Mouse (Mus musculus) right cerebral cortex, postnatal 14 days (tissue): ENCODE measurements at regions not wholly inside any gene's neighbourhood (a gene's known extent, or its start where the extent isn't known, plus 50 kb on each side); places are given as distances from the start of the nearest gene placed in this dataset.

Source experiments
- DNase-seq: peaks from one replicate; pipeline ENCODE4 v3.0.0; 2022

DNA sequence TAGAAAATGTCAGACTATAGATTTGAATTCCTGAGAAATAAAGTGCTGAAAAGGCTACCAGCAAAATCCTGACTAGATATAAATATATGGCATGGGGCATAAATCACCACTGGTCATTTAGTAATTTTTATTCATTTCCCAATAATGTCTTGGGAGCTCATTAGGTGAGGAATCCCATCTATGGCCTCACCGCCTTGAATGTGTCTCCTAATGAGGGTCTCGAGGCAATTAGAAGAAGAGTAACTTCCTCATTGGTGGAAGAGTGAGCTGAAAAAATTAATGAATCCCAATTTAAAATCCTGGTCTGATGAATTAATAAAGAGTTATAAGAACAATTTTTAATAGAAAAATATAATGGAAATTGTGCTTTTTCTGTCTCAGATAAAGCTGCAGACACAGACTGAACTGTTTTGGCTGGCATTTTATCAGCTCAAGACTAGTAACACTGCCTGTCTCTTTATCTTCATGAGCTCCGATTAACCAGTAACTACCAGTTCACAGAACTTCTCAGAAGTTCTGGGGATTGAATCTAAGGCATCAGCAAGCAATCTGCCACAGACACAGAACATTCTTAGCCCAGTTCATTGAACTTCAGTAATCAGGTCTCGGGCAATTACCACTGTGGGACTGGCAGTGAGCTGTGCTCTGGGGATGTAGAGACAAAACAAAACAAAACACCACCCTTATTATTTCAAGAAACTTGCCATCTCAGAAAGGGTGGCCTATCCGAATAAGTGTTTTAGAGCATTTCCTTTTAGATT is 170.7 kb downstream of the Plpp3 start:
- no peak for DNase-seq

DNA sequence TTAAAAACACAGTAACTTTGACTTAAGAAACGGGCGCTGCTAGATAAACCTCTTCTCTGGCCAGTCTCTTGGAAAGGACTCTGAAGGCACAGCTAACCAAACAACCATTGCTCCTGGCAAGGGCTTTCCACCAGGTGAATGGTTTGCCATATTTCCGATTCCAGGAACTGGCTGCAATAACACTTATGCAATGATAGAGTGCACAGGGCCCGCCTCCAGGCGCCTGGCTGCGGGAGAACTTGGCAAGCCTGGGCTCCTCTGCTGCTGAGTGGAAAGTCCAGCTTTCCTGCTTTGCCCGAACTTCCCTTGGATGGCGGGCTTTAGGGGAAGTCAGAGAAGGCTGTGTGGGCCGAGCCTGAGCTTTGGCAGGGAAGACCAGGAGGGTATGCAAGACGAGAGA is 171.6 kb downstream of the Plpp3 start:
- no peak for DNase-seq

DNA sequence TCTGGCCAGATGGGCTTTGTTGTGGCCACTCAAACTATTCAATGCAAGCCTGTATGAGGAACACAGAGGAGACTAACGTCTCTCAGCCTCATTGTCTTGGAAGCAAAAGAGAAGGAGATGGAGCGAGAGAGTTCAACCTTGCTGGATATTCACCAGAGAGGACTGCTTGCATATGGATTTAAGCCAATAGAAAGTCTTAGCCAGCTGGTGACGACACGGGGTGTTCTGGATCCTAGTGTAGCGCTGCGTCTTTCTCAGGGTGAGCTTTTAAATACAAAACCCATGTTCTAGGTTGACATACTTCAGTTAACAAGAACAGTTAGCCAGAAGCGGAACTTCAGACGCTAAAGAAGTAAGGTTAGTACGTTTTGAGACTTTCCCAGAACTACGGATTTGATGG is 174.9 kb downstream of the Plpp3 start:
- DNase-seq: no peak

DNA sequence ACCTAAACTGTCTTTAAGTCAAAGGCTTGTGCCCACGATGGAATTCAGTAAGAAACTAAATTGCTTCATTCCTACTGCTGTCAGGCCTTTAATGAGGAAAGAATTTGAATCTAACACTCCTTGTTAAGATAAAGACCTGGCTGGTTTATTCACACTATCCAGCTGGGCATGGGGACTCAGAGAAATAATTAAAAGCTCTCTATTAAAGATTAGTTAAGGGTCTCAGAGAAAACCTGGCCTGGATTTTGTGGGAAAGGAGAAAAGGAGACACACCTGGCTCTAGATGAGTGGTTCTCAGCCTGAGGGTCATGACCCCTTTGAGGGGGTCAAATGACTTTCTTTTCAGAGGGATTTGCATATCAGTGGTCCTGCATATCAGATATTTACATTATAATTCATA is 178.7 kb downstream of the Plpp3 start:
- no peak for DNase-seq

DNA sequence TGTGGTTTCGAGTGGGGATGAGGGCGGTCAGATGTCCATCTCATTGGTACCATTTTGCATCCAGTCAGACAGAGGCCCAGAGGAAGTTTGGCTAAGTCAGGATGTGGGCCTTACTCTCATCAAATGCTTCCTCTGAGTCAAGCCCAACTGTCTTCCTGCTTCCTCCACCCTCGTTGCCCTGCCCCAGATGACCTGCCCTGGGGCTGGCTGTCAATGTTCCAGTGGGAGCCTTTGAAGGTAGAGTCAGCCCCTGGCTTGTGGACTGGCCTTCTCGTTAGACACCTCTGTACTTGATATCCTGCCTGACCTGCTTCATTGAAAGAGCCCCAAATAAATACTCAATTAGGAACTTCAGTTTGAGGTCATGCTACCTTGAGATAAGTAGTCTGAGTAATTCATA is 179.4 kb downstream of the Plpp3 start:
- DNase-seq: no peak

DNA sequence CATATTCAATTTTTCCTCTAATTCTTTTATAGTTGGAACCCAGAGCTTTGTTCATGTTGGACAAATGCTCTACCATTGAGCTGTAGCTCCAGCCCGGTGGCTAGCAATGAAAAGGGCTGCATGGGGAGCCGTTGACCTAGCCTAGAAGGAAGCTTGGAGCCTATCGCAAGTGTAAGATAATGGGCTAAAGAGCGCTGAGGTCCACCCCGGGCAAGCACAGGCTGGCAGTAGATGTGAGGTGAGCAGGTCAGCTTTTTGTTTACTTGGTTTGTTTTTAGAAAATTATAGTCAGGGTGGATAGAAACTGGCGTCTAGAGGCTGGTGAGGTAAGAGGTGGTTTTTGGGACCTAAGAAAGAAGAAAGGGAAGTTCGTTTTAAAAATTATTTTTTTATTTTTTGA is 181.0 kb downstream of the Plpp3 start:
- DNase-seq: no peak

DNA sequence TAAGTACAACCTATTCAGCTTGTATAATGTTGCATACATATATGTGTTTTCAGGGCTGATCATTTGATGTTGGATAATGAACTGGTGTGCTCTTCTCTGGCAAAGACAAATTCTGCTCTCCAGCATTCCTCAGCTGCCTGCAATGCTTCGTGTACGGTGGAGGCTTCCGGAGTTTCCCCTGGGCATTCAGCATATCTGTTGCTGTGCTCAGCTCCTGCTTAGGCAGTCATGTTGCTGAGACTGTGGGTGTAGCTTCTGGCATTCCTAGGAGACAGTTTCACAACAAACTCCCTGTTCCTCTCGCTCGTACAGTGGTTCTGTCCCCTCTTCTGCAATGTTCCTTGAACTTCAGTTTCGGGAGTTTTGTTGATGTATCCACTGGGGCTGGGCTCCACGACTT is 181.7 kb downstream of the Plpp3 start:
- DNase-seq: peak; percentile 21

DNA sequence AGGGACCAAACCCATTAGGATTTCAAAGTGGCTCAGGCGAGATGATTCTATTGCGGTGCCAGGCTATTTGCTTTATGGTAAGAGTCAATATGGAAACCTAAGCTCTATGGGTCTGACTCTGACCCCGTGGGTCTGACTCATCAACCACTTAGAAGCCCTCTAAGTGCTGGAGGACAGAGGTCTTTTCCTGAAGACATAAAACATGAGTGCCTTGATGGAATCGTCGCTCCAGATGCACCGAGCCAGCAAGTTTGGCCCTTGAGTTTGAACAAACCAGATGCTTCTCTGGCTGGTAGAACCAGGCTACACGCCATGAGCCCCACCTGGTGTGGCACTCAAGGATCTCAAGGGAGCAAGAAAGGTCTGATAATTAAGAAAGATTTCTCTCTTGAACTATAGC is 184.1 kb downstream of the Plpp3 start:
- no peak for DNase-seq

DNA sequence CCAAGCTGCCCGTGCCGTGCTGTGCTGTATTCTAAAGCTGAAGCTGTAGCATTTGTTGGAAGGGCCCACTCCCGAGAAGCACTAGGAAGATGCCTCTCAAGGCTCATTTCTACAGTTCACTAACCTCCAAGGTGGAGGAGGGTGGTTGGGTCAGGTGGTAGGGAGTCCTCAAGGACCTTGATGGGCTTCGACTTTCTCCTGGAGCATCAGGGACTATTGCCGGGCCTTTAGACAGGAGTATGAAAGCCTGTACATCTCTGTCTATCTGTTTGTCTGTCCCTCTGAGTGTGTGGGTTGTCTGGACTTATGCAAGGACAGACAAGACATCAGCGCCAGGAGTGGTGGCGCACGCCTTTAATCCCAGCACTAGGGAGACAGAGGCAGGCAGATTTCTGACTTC is 189.7 kb downstream of the Plpp3 start:
- DNase-seq: no peak

DNA sequence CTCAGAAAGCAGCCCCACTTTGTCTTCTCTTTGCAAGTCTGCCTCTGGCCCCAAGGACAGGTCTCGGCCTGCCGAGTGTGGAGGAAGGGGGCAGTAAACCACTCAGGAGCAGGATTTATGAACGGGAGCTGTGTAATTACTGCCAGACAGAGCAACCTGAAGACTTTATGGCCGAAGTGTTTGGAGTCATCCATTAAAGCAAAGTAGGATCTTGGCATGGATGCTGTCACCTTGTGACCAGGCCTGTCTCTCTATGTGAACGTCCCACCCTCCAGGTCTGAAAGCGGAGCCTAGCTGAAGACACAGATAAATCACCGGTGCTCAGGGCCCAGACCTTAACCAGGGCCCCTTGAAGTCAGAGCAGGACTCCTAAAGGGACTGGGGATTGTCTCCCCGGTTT is 190.8 kb downstream of the Plpp3 start:
- no peak for DNase-seq

DNA sequence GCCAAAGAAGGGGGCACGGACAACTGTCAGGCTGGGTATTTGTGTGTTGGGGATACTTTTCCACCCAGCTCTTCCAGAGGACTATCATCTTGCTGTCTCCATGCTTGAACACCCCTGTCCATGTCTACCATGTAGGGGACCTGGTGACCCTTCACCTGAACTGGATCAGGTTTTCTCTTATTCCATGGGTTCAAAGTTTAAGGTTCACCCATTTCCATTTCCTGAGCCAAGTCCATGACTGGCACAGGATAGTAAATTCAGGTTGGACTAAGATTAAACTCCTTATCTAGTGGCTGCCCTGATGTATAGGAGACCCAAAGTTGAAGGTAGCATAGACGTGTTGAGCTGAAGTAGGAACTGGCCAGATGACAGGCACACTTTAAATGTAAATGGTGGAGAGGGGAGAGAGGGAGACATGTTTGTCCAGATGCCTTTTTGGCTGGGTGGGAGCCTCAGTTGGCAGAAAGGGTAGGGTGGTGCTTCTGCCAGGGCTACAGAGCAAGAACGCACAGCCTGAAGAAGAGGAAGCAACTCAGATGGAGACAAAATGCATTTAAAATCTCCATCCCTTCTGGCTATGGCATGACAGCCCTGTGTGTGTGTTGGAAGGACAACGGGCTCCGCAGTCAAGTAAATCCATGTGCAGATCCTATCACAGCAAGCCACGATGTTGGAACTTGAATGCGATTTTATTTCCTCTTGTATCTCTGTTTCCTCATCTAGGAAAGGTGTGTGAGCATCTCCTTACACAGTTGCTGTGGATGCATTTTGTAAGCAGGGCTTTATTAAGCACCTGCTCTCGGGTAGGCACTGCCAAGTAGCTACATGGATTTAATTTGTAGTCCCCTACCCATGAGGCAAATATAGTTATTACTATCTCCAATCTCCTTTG is 192.4 kb downstream of the Plpp3 start:
- DNase-seq: no peak

DNA sequence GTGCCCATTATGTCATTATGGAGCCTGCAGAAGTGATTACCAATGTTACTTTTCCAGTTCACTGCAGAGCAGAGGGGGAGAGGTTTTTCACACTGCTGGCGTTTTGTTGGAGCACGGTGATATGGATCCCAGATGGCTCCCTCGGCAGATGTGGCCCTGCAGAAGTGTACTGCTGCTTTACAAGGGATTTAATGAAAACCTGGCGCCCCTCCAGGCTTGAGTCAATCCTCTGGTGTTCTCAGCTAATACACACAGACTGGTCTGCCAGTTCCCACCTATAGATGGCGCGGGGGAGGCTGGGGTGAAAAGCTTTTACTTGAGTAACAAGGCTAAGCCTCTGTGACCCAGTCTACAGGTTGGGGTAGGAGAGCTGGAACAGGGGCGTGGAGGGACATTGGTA is 195.2 kb downstream of the Plpp3 start:
- DNase-seq: peak; percentile 16

DNA sequence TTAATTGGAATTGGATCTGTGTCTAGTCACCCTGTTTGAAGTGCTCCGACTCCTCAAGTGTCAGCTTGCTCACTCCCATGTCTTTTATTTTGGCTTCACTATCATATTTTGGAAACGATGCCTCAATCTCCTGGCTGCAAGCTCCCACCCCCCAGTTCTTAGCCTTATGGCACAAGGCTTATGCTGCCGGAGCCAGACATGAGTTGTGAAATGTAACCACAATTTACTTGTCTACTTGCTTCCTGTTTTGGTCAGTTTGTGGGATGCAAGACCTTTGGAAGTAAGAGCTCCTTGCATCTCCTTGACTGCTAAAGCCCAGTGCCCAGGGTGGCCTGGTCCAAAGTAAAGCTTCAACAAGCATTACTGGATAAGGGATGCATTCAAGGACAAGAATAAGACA is 195.8 kb downstream of the Plpp3 start:
- no peak for DNase-seq

DNA sequence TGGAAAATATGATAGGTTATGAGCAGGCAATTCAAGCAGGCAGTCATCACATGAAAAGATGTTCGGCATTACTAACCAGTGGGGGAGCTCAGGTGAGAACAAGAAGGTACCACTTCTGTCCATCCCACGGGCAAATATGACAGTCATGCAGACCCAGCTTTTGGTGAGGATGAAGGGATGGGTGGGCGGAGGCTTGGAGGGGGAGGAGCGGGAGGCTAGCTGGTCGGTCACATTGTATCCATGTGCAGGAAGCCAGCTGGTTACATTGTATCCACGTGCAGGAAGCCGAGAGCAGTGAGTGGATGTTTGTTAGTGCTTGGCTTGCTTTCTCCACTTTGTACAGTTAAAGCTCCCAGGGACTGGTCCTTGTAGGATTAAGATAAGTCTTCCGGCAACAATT is 196.9 kb downstream of the Plpp3 start:
- no peak for DNase-seq

DNA sequence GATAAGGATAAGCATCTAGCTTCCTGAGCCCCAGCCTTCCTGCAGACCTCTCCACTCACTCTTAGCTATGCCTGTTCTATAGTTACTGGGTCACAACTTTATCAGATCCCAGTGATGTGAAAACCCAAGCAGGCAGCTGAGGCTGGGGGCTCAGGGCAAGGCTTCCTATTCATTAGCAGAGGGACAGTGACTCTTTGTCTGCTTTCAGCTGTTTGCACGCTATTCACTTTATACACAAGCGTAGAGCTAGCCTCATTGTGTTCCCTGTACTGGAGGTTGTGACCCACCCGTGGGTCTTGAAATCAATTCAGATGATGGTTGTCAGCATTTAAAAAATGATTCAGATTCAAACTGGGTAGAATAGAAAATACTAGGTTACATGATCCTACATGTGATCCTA is 199.5 kb downstream of the Plpp3 start:
- no peak for DNase-seq

DNA sequence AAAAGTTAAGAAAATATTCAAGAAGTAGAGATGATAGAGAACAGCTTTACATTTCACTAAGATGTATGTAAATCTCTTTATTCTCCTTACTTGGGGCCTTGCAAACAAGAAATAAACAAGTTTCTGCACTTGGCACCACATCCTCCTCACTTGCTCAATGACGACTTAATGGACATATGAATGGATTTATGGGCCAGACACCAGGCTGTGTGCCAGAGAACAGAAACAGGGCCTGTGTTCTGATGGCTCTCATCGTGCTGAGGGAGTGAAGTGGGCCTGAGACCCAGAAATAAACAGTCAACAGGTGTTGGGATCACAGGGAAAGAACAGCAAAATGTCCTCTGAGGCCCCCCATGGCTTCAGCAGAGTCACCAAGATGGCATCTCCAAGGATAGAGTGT is 201.6 kb downstream of the Plpp3 start:
- DNase-seq: no peak

DNA sequence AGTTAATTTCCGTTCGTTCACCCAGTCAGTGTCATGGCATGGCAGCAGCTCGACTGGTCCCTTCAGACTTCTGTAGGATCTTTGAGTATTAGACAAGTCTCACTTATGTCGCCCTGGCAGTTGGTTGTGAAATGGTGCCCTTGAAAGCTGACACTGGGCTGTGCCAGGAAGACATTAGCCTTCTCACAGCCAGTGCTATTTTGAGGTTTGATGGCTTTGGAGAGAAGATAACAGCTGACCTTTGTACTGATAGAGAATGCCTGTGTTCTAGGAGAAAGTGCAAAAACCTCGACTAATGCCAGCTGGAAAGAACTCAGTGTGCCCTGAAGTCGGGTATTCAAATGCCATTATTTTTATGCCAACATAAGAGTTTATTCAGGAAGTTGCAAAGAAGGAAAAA is 207.3 kb downstream of the Plpp3 start:
- DNase-seq: no peak

DNA sequence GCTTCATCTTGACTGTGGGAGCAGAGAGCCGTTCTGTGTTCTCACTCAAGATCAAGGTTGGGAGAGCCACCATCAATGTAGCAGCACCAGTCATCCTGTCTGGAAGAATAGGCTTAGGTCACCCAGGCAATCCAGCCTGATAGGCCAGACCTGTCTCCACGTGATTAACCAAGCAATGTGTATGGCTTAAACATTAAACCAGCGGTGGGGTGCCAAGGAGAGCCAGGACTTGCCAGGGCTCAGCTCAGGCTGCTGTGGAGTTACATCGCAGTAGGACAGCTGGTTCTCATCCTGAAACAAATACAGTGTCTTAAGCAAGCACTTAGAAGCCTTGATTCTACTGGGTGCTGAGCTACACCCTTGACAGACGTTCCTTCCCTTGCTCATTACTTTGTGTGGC is 207.9 kb downstream of the Plpp3 start:
- no peak for DNase-seq

DNA sequence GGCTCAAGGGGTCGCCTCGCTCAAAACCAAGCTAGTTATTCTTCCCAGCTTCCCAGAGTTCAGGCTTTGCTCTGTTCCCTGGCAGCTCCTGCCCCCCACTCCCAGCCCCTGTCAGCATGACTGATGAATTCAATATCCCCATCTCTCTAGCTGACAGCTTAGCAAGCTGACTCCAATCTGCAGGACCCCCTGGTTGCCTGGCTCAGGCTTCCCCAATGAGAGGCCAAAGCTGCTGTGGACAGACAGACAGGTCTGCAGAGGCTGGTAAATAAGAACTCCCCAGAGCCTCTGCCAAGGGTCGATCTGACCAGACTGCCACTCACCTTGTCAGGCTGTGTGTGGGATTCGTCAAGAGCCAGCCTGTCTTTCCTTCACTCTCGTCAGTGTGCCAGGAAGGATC is 219.4 kb downstream of the Plpp3 start:
- DNase-seq: no peak

DNA sequence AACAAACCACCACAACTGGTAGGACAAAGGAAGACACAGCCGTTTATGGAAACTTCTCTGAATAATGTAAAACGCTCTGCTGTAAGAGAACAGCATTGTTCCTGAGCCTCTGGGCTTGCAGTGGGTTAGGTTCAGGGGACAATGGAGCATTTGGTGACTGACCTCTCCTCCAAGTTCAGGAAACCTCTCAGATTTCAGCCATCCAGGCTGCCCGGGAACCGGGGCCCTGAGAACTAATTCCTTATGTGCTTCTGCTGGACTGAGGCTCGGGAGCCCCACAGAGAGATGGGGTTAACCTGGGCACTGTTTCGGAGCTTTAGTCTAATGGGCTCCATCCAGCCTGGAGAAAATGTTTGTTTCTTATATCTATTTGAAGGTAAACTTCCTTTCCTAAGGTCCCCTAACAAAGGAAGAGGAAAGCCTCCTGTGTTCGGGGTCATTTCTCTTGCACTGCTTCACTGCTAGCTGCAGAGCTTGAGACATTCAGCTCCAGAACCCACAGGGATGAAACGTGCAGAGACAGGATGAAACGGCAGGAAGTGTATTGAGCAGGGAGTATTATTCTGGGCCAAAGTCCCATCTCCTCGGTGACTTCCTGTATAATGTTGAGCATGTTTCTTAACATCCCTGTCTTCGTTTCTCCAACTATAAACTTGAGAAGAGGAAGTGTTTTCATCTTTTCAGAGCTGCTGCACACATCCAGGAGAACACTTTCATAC is 220.5 kb downstream of the Plpp3 start:
- DNase-seq: no peak

DNA sequence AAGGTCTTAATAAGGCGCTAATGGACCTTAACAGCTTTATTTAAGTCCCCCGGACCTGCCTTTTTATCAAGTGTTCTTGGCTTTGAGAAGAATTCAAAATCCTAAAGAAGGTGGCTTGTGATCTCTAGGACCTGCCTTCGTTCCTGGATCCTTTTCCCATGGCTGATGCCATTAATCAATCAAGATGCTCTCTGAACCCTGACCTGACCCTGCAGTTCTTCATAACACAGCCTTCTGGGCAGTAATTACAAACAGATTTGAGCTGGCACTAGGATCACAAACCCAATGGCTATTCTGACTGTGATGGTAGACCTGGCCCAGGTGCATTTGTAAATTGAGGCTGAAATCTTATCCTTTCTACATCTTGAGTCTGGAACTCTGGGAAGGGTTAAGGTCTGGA is 227.7 kb downstream of the Plpp3 start:
- no peak for DNase-seq

DNA sequence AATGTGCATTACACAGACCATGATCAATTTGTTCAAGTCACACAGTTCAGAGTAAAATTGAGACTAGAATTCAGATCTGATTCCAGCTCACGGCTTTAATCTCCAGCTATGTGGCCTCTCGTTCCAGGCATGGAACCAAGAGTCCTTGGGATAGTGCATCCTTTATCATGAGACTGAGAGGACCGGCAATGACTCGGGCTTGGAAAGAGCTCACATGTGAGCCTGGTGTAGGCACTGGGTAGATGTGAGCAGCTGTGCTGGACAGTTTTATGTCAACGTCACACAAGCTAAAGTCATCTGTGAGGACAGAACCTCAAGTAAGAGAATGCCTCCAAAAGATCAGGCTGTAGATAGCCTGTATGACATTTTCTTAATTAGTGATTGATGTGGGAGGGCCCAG is 228.3 kb downstream of the Plpp3 start:
- no peak for DNase-seq

DNA sequence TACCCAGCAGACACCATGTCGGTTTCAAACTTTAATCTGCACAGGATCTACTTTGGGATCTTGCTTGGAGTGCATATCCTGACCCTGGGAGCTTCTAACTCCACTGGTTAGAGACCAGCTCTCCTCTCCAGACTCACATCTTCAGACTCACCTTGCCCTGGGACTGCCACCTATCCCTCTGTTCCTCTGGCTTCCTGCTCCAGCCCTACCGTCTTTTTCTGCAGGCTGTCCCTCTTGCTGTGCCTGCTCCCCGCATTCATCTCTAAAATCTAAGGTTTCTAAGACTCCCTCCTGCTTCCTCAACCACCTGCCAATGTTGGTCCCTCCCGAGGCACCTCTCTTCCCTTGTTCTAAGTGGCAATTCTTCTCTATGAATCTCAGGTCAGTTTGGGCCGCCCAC is 233.2 kb downstream of the Plpp3 start:
- no peak for DNase-seq

DNA sequence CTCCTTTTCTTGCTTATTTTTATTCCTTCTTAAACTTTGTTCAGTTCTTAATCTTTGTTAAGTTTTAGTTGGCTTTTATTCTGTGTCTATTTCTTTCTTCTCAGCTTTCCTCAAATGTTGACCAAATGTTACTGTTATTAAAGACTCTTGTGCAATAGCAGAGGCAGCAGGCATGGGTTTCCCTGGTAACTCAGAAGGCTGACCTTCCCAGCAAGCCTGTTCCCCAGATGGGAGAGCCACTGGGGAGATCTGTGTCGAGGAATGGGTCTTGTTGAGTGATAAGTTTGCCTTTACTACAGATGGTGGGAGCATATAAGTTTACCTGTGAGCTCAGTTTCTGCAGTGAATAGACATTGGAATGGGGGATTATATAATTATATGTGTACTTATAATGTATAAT is 237.2 kb downstream of the Plpp3 start:
- no peak for DNase-seq
